Mouse (Mus musculus): ENCODE results near the gene Bag5. TPM values are rescaled to one million over a fixed set of nuclear protein-coding genes. Genes with fewer than 3 reads are reported as not detected.

The Bag5 gene
- polyA plus RNA-seq, 1 experiment from 2014 or later, result 56.5 TPM

DNA sequence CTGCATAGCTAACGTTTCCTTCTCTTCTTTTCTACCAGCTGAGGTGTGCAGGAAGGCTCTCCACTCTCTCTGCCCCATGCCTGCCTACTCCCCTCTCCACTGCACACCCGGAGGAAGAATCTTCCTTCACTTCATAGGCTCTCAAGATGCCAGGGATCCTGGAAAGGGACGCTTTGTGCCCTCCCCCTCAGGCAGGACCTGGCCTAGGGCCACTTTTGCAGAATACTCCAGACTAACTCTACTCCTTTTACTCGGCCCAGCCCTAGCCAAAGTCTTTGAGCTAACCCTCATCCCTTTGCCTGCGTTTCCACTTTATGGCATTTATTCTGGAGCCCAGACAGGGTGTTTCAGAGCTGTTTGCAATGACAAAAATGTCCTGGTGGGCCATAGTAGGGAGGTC, 35.6 kb downstream of the Bag5 start:
- Histone ChIP-seq H3K4me1 (peaks cover 52% of the 10 kb centered on the region), H3K9me3 (no peaks in the 10 kb centered on the region), H3K4me3 (peak overlapping the region; percentile 98), H3K27me3 (ENCODE audit: poor library complexity, severe bottlenecking) (peaks cover 43% of the 10 kb centered on the region), H3K27ac (peak overlapping the region; percentile 95), H3K36me3 (replicated peaks) (peaks cover 34% of the 10 kb centered on the region)
- DNase-seq (ENCODE audit: extremely low spot score, low spot score), result no peak
- 19% methylated on average over 5 of the region's 5 CpGs for WGBS

DNA sequence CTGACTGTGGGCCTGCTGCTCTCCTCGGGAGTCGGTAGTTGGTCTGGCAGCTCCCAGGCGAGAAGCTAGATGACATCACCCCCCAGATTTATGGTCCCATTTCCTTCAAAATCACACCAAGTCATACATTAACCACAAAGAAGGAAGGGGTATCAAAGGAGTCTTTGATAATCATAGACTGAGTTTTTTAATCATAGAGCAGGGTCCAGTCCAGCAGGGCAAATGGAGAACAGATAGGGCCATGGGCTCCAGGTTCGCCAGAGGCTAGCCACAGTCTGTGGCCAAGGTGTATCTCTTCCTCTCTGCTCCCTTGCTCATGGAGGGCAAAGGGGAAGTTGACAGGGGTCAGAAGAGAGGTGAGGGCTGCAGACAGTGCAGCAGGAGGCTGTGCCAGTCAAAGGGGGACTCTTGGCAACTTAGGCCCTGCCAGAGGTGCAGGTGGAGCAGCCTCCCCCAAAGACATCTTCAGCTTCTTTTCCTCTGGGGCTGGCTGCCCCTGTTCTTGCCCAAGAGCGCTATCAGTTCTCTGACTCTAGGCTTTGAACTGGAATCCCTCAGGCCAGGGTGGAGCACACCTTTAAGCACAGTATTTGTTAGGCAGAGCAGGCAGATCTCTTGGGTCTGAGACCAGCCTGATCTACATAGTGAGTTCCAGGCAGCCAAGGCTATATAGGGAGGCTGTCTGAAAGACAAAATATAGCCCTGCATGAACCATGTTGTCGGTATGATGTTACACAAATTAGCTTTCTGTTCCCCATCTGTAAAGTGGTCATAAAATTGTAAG, 37.1 kb downstream of the Bag5 start:
- no peak overlapping the region for H3K4me3 ChIP-seq
- H3K9me3 ChIP-seq, result no peaks in the 10 kb centered on the region
- no peak for DNase-seq (ENCODE audit: extremely low spot score, low spot score)
- H3K36me3 ChIP-seq (replicated peaks), result peaks cover 25% of the 10 kb centered on the region
- peaks cover 57% of the 10 kb centered on the region for H3K27me3 ChIP-seq (ENCODE audit: poor library complexity, severe bottlenecking)
- peaks cover 64% of the 10 kb centered on the region for H3K4me1 ChIP-seq
- WGBS, result 89% methylated on average over 6 of the region's 6 CpGs
- no peak overlapping the region; the same call in 1 of the 2 replicates for H3K27ac ChIP-seq

GRCm38 (mm10) chr12:111674850-111675486, 38.1 kb downstream of the Bag5 start:
- DNase-seq (ENCODE audit: extremely low spot score, low spot score), result no peak
- WGBS, result 70% methylated on average over 2 of the region's 2 CpGs
- H3K4me1 ChIP-seq, result peaks cover 68% of the 10 kb centered on the region
- H3K36me3 ChIP-seq (replicated peaks), result peaks cover 25% of the 10 kb centered on the region
- H3K9me3 ChIP-seq, result no peaks in the 10 kb centered on the region
- no peak overlapping the region for H3K4me3 ChIP-seq
- H3K27ac ChIP-seq, result no peak overlapping the region
- peaks cover 67% of the 10 kb centered on the region for H3K27me3 ChIP-seq (ENCODE audit: poor library complexity, severe bottlenecking)

- Histone ChIP-seq H3K36me3 (replicated peaks) (peaks cover 33% of the 10 kb centered on the region), H3K4me1 (peaks cover 73% of the 10 kb centered on the region), H3K27ac (peak overlapping the region; percentile 93), H3K9me3 (no peaks in the 10 kb centered on the region), H3K27me3 (ENCODE audit: poor library complexity, severe bottlenecking) (peaks cover 75% of the 10 kb centered on the region), H3K4me3 (peak overlapping the region; percentile 78)
- 11% methylated on average over 12 of the region's 12 CpGs for WGBS
- DNase-seq (ENCODE audit: extremely low spot score, low spot score), result no peak
Measured at GRCm38 (mm10) chr12:111672581-111672980, 40.5 kb downstream of the Bag5 start.

GRCm38 (mm10) chr12:111672176-111672575, 40.9 kb downstream of the Bag5 start, which contains the start of gene Ckb:
Ckb (minus strand) TSS chr12:111672338.
- H3K27ac ChIP-seq, result peak within 1 kb of the TSS; percentile 93
- H3K4me1 ChIP-seq, result peaks cover 69% of the 10 kb centered on the region
- peaks cover 75% of the 10 kb centered on the region for H3K27me3 ChIP-seq (ENCODE audit: poor library complexity, severe bottlenecking)
- no peaks in the 10 kb centered on the region for H3K9me3 ChIP-seq
- WGBS, result under 1% methylated on average over 31 of the region's 31 CpGs
- H3K36me3 ChIP-seq (replicated peaks), result peaks cover 37% of the 10 kb centered on the region
- peak; percentile 89 for DNase-seq (ENCODE audit: extremely low spot score, low spot score)
- H3K4me3 ChIP-seq, result peak within 1 kb of the TSS; percentile 78

DNA sequence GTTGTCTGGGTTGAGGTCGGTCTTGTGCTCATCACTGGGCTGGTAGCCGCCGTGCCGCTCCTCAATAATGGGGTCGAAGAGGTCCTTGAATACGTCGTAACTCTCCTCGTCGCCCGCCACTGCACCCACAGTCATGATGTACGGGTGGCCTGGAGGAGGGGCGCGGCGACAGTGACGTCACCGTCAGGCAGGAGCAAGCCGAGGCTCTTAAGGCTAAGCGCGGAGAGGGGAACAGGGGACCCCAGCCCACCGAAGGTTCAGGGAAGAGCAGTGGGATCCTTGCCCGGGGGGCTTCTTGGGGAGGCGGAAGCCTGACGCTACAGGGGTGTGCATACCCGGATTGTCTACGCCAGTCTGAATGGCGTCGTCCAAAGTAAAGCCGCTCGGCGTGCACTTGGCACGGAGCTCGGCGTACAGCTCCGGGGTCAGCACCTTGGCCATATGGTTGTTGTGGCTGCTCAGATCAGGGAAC, 41.6 kb downstream of the Bag5 start:
- peaks cover 72% of the 10 kb centered on the region for H3K27me3 ChIP-seq (ENCODE audit: poor library complexity, severe bottlenecking)
- H3K4me3 ChIP-seq, result peak overlapping the region; percentile 78
- peaks cover 64% of the 10 kb centered on the region for H3K4me1 ChIP-seq
- peak; percentile 73 for DNase-seq (ENCODE audit: extremely low spot score, low spot score)
- no peaks in the 10 kb centered on the region for H3K9me3 ChIP-seq
- H3K27ac ChIP-seq, result peak overlapping the region; percentile 93
- WGBS, result under 1% methylated on average over 34 of the region's 34 CpGs
- H3K36me3 ChIP-seq (replicated peaks), result peaks cover 44% of the 10 kb centered on the region

GRCm38 (mm10) chr12:111670976-111671375, 42.1 kb downstream of the Bag5 start:
- 1% methylated on average over 35 of the region's 35 CpGs for WGBS
- Histone ChIP-seq H3K4me3 (peak overlapping the region; percentile 78), H3K36me3 (replicated peaks) (peaks cover 45% of the 10 kb centered on the region), H3K27ac (peak overlapping the region; percentile 93), H3K27me3 (ENCODE audit: poor library complexity, severe bottlenecking) (peaks cover 67% of the 10 kb centered on the region), H3K9me3 (no peaks in the 10 kb centered on the region), H3K4me1 (peaks cover 64% of the 10 kb centered on the region)
- DNase-seq (ENCODE audit: extremely low spot score, low spot score), result no peak

- DNase-seq (ENCODE audit: extremely low spot score, low spot score), result no peak
- Histone ChIP-seq H3K27me3 (ENCODE audit: poor library complexity, severe bottlenecking) (peaks cover 62% of the 10 kb centered on the region), H3K9me3 (no peaks in the 10 kb centered on the region), H3K36me3 (replicated peaks) (peaks cover 45% of the 10 kb centered on the region), H3K4me3 (peak overlapping the region; percentile 78), H3K27ac (peak overlapping the region; percentile 93), H3K4me1 (peaks cover 64% of the 10 kb centered on the region)
- 6% methylated on average over 28 of the region's 29 CpGs for WGBS
Measured at GRCm38 (mm10) chr12:111670371-111670971, 42.6 kb downstream of the Bag5 start.

- peak overlapping the region; percentile 78 for H3K4me3 ChIP-seq
- WGBS, result 56% methylated on average over 8 of the region's 8 CpGs
- H3K27ac ChIP-seq, result peak overlapping the region; percentile 93; the same call in 1 of the 2 replicates
- H3K27me3 ChIP-seq (ENCODE audit: poor library complexity, severe bottlenecking), result peaks cover 57% of the 10 kb centered on the region
- DNase-seq (ENCODE audit: extremely low spot score, low spot score), result no peak
- no peaks in the 10 kb centered on the region for H3K9me3 ChIP-seq
- peaks cover 67% of the 10 kb centered on the region for H3K4me1 ChIP-seq
- H3K36me3 ChIP-seq (replicated peaks), result peaks cover 51% of the 10 kb centered on the region
Measured at GRCm38 (mm10) chr12:111669961-111670360, 43.1 kb downstream of the Bag5 start.

GRCm38 (mm10) chr12:111669000-111669788, 43.9 kb downstream of the Bag5 start:
- no peak for DNase-seq (ENCODE audit: extremely low spot score, low spot score)
- WGBS, result 77% methylated on average over 23 of the region's 23 CpGs
- no peaks in the 10 kb centered on the region for H3K9me3 ChIP-seq
- peaks cover 69% of the 10 kb centered on the region for H3K4me1 ChIP-seq
- peaks cover 57% of the 10 kb centered on the region for H3K36me3 ChIP-seq (replicated peaks)
- H3K27ac ChIP-seq, result peak overlapping the region; percentile 93
- H3K27me3 ChIP-seq (ENCODE audit: poor library complexity, severe bottlenecking), result peaks cover 49% of the 10 kb centered on the region
- H3K4me3 ChIP-seq, result peak overlapping the region; percentile 78

DNA sequence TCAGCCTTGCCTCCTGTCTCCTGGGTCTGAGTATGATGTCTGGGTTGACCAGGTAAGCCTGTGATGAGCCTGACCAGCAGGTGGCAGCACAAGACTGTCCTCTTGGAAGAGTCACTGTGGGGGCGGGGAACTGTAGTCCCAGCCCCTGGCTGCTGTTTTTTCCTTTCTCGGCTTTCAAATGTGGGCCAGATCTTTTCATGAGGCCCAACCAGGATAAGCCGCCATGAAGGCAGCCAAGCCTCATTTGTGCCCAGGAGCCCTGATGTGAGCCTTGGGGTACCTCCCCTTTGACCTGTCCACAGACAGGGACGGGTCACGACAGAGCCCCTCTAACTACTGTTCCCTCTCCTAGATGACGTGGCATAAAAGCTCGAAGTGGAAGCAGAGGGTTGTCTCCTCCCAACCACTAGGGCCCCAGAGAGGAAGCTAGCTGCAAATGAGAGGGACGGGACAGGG, 44.6 kb downstream of the Bag5 start:
- peak overlapping the region; percentile 93 for H3K27ac ChIP-seq

GRCm38 (mm10) chr12:111667421-111667820, 45.6 kb downstream of the Bag5 start:
- H3K4me1 ChIP-seq, result peaks cover 62% of the 10 kb centered on the region
- WGBS, result 93% methylated on average over 5 of the region's 5 CpGs
- H3K36me3 ChIP-seq (replicated peaks), result peaks cover 70% of the 10 kb centered on the region
- H3K4me3 ChIP-seq, result no peak overlapping the region
- H3K27ac ChIP-seq, result peak overlapping the region; percentile 17; the same call in 1 of the 2 replicates
- no peaks in the 10 kb centered on the region for H3K9me3 ChIP-seq
- no peak for DNase-seq (ENCODE audit: extremely low spot score, low spot score)
- peaks cover 32% of the 10 kb centered on the region for H3K27me3 ChIP-seq (ENCODE audit: poor library complexity, severe bottlenecking)

More for the DNA sequence above, 44.6 kb downstream of the Bag5 start:
- H3K9me3 ChIP-seq, result no peaks in the 10 kb centered on the region
- peaks cover 70% of the 10 kb centered on the region for H3K4me1 ChIP-seq
- peaks cover 62% of the 10 kb centered on the region for H3K36me3 ChIP-seq (replicated peaks)
- peak overlapping the region; percentile 78 for H3K4me3 ChIP-seq
- H3K27me3 ChIP-seq (ENCODE audit: poor library complexity, severe bottlenecking), result peaks cover 42% of the 10 kb centered on the region
- 2% methylated on average over 8 of the region's 8 CpGs for WGBS
- peak; percentile 91 for DNase-seq (ENCODE audit: extremely low spot score, low spot score)

Data from forebrain, embryonic 10.5 days (tissue).